Mouse (Mus musculus): ENCODE data around the gene Pcp4.

The Pcp4 gene

GRCm38 (mm10) chr16:96563350-96564257 lies 96.2 kb downstream of the Pcp4 start:
- in situ Hi-C loops (cut with MboI) = no loop called here

- in situ Hi-C loops (cut with MboI) = no loop called here
These were observed 100.0 kb downstream of the Pcp4 start for GRCm38 (mm10) chr16:96567428-96567827.
